Mouse (Mus musculus): Measurements from ENCODE around the gene Shmt1.
A peak's percentile ranks its signal among the peaks of the same experiment; 100 is the strongest.

Gene Shmt1

GRCm38 (mm10) chr11:60790472-60790871, 21.0 kb downstream of the Shmt1 start:
- DNase-seq: no peak

DNA sequence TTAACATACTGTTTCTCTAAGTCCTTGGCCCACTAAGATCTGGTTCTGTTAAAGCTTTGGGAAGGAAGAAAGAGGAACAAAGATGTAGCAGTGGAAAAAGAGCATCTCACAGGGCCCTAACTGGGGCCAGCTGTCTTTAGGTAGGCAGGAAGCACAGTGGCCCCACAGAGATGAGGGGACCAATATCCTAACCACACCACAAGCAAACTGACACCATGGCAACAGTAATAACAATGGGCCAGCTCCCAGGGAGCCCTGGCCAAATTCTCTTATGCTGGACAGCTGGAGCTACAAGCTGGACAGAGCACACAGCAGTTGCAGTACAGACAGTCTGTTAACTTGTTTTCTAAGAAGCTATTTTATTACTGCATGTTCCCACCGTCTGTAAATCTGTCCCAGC, 23.9 kb downstream of the Shmt1 start:
- DNase-seq: no peak

- DNase-seq: no peak
These were observed 27.2 kb downstream of the Shmt1 start for GRCm38 (mm10) chr11:60784179-60784922.

DNA sequence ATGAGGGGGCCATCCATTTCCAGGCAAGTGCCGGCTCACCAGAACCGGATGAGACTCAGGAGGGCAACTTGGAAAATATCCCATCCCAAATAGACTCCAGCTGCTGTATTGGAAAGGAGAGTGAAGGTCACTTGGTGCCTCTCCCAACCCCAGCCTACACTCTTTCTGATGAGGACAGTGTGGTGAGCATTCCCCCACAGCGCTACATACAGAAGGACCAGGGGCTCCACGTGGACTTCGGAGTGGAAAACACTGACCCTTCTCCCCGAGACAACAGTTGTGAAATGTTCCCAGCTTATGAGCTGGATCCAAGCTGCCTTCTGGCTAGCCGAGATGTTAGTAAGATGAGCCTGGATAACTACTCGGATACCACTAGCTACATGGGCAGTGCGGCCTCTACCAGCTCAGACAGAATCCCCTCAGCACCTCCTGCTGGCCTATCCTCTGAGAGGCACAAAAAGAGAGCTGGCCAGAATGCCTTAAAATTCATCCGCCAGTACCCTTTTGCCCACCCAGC, 31.8 kb downstream of the Shmt1 start:
- DNase-seq: no peak

- DNase-seq: no peak
These were observed 33.6 kb downstream of the Shmt1 start for GRCm38 (mm10) chr11:60777801-60778370.

DNA sequence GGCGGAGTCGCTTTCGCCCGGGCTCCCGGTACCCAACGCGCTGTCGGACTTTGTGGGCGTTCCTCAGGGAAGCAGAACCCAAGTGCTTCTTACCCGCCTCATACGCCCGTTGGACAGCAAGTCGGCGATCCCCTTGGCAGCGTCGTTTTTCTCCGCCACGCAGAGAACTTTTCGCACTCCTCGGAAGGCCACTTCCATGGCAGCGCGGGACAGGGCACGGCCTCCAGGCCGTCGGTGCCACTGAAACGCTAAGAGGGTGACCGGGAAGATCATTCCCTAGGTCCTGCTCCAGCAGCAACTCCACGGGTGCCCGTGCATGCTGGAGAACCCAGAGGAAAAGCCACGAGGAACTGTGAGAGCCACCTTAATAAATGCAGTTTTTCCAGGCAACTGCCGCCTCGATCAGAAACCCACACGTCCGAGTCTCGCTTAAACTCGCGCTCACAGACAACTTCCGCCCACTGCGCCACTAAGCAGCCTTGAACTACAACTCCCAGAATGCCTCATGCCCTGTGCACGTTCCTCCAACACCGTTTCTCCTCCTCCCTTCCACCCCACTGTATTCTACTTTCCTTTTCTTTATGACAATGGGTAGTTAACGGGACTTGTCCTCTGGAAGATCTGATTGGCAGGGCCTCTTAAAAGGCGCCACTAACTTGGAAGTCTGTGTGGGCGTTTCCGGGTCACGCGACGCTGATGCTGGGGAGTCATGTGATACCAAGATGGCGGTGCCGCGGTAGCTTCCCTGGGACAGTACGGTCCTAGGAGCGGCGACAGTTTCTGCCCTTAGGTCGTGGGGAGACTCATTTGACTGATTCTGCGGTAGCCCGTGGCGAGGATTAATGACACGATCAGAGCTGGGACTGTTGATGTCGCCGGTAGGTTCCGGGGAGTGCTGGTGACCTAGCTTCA, 34.4 kb downstream of the Shmt1 start, which contains the start of the genes Top3a and Smcr8:
Top3a (minus strand) TSS at position 537 of the 912 bp plus-strand sequence.
Smcr8 (plus strand) TSS at position 696 of the 912 bp plus-strand sequence.
- DNase-seq: peak; percentile 92

- DNase-seq: no peak
These were observed 35.2 kb downstream of the Shmt1 start for GRCm38 (mm10) chr11:60776107-60776828.

DNA sequence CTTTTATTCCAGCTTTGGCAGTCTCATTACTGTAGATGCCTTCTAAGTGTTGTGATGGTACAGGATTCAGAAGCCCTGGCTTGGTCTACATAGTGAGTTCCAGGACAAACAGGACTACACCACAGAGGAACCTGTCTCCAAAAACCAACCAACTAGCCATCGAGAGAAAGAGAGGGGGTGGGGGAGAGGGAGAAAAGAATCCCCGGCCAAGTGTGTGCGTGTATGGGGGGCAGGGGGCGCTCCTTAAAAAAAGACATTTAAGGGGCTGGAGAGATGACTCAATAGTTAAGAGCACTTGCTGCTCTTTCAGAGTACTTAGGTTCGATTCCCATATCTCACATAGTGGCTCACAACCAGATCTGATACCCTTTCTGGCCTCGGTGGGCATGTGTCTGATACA, 35.9 kb downstream of the Shmt1 start:
- no peak for DNase-seq

- no peak for DNase-seq
These were observed 36.7 kb downstream of the Shmt1 start for GRCm38 (mm10) chr11:60774841-60775240.

DNA sequence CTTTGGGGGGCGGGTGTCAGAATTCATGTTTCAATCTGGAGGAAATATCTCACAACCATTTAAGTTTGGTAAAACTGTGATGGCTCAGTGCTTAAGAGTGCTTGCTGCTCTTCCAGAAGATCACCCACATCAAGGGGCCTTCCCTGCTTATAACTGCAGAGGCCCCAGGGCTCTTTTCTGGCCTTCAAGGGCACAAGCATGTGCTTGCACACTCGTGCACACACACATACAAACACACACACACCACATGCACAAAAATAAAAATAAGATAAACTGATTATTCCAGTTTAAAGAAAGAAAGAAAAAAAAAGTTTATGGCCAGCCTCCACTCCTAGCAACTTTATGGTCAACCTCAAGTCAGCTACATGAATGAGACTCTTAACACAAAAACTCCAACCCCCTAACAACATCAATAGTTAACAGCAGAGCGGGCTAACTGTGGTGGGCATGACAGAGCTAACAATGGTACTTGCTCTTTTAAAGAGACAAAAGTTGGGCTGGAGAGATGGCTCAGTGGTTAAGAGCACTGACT, 37.3 kb downstream of the Shmt1 start:
- no peak for DNase-seq

GRCm38 (mm10) chr11:60772161-60772560, 39.4 kb downstream of the Shmt1 start:
- no peak for DNase-seq

DNA sequence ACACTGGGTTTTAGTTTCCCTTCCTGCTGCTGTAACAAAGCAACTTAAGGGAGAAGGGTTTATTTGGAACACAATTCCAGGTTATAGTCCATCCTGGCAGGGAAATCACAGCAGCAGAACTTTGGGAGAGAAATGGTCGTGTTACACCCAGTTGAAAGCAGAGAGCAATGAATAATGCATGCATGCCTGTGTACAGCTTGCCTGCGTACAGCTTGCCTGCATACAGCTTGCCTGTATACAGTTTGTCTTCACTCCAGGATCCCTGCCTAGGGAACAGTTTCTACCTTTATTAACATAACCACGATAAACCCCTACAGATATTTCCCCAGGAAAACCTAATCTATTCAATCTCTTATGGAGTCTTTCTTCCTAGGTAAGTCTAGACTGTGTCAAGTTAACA, 40.7 kb downstream of the Shmt1 start:
- DNase-seq: no peak

DNA sequence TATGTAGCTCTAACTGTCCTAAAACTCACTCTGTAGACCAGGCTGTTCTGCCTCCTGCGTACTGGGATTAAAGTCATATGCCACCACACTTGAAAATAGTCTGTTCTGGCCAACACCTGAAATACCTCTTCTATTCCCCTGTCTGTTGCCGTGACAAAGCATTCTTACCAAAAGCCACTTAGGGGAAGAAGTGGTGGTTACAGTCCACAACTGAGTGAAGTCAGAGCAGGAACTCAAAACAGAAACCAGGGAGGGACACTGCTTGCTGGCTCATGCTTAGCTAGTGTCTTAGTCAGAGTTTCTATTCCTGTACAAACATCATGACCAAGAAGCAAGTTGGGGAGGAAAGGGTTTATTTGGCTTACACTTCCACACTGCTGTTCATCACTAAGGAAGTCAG, 42.2 kb downstream of the Shmt1 start:
- DNase-seq: no peak

- no peak for DNase-seq
These were observed 44.5 kb downstream of the Shmt1 start for GRCm38 (mm10) chr11:60766969-60767368.

DNA sequence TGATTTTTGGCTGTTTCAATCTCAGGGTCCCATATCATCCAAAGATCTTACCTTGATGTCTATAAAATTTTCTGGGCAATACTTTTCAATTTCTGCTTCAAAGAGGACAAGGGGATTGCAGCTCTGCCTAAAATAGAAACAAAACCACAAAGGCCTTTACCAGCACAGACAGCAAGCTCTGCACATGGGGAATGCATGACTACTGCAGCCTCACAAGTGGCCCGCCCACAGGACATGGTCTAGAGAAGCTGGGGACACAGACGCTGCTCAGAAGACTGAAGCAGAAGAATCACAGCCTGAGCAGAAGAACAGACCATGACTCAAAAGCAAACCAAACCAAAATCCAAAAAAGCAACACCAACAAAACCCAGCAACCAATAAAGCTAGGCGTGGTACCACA, 49.8 kb downstream of the Shmt1 start:
- DNase-seq: no peak

DNA sequence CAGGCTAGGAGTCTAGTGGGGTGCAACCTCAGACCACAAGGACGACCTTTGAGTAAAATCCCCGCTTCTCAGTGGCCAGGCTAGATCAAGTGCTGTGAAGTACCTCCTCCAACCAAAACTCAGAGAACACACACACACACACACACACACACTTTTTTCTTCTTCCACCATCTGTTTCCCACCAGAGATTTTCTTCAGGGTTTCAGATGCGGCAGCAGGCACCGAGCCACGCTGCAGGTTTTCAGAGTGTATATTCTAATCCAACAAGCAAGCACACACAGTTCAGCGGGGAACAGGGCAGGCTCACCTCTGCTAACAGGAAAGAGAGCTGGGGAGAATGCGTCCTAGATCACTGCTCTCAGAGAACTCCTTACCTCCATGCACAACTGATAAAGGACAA, 55.9 kb downstream of the Shmt1 start:
- DNase-seq: no peak

GRCm38 (mm10) chr11:60740321-60740720, 71.2 kb downstream of the Shmt1 start:
- no peak for DNase-seq

Data from lung, postnatal 10 days (tissue).